Mouse (Mus musculus): ENCODE measurements around the gene Gm49321. TPM values are rescaled to one million over a fixed set of nuclear protein-coding genes. Genes with fewer than 3 reads are reported as not detected.

The Gm49321 gene
- polyA plus RNA-seq, 1 experiment: not detected

DNA sequence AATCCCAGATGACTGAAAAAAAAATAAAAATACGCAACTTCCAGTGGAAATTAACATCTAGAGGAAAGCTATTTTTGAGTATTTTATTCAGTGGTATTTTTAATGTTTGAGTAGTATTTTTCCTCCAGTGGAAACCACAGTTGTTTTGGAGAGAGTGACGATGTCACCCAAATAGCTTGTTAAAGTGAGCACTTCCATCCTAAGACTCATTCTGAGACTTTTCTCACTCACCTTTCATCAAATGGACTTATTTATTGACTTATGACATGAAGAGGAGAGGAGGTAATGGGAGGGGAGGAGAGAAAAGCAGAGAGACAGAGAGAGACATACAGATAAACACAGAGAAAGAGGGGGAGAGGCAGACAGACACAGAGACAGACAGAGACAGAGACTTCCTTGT lies 41.8 kb upstream of the Gm49321 start:
- Histone ChIP-seq H3K27ac (ENCODE audit: control insufficient read depth, insufficient read depth, low read length) (no peak overlapping the region), H3K27me3 (ENCODE audit: control insufficient read depth, insufficient read depth, low read length) (no peaks in the 10 kb centered on the region), H3K36me3 (ENCODE audit: control insufficient read depth, insufficient read depth, low read length) (no peaks in the 10 kb centered on the region), H3K4me3 (ENCODE audit: control insufficient read depth, insufficient read depth, low read length) (no peak overlapping the region), H3K4me1 (replicated peaks; ENCODE audit: control insufficient read depth, insufficient read depth, low read length) (no peaks in the 10 kb centered on the region)
- DNase-seq: no peak
- WGBS: 96% methylated on average over 2 of the region's 2 CpGs
- TF ChIP-seq POLR2A (IDR thresholded peaks at IDR 0.05; ENCODE audit: control insufficient read depth, extremely low read depth, insufficient read depth, low read length, poor library complexity) (no peak), CTCF (IDR thresholded peaks at IDR 0.05; ENCODE audit: borderline replicate concordance, control insufficient read depth, extremely low read depth, insufficient read depth, low read length, poor library complexity) (no peak)

DNA sequence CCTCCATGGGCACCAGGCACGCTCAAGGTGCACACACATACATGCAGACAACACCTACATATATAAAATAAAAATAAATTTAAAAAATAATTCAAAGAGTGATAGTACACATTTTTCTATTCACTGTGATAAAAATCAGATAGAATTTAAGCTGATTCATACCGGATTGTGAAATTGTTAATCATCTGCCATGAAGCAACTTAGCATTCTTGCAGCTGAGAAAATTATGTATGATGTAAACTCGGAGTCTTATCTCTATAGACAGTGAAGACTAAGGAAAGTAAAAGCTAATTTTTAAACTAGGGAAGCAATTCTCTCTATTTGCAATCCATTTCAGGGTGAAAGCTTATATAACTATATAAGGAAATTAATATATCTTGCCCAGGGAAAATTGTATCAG lies 41.0 kb upstream of the Gm49321 start:
- no peak for DNase-seq
- Histone ChIP-seq H3K27ac (ENCODE audit: control insufficient read depth, insufficient read depth, low read length) (no peak overlapping the region), H3K4me3 (ENCODE audit: control insufficient read depth, insufficient read depth, low read length) (no peak overlapping the region), H3K4me1 (replicated peaks; ENCODE audit: control insufficient read depth, insufficient read depth, low read length) (no peaks in the 10 kb centered on the region), H3K36me3 (ENCODE audit: control insufficient read depth, insufficient read depth, low read length) (no peaks in the 10 kb centered on the region), H3K27me3 (ENCODE audit: control insufficient read depth, insufficient read depth, low read length) (no peaks in the 10 kb centered on the region)
- WGBS: 88% methylated on average over 3 of the region's 3 CpGs
- TF ChIP-seq CTCF (IDR thresholded peaks at IDR 0.05; ENCODE audit: borderline replicate concordance, control insufficient read depth, extremely low read depth, insufficient read depth, low read length, poor library complexity): no peak
- TF ChIP-seq POLR2A (IDR thresholded peaks at IDR 0.05; ENCODE audit: control insufficient read depth, extremely low read depth, insufficient read depth, low read length, poor library complexity): no peak

DNA sequence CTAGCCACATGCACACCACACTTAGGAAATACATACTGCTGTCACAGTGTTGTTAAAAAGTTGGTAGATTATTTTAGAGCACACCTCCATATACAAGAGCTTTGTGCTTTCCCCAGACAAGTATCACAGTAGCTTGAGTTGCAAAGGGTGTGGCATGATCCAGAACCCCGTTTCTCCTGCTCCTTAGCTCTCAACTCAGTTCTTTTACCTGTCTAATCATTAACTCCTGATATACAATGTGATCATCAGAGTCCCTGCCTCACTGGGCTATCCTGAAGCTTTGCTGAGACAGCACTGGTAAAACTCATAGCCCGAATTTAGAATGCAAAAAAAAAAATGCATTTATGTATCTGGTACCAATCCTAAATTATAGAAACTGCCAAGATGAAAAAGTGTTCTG lies 39.2 kb upstream of the Gm49321 start:
- Histone ChIP-seq H3K4me3 (ENCODE audit: control insufficient read depth, insufficient read depth, low read length) (no peak overlapping the region), H3K27me3 (ENCODE audit: control insufficient read depth, insufficient read depth, low read length) (no peaks in the 10 kb centered on the region), H3K27ac (ENCODE audit: control insufficient read depth, insufficient read depth, low read length) (no peak overlapping the region), H3K36me3 (ENCODE audit: control insufficient read depth, insufficient read depth, low read length) (no peaks in the 10 kb centered on the region), H3K4me1 (replicated peaks; ENCODE audit: control insufficient read depth, insufficient read depth, low read length) (no peaks in the 10 kb centered on the region)
- WGBS: 90% methylated on average over 2 of the region's 2 CpGs
- DNase-seq: no peak
- TF ChIP-seq CTCF (IDR thresholded peaks at IDR 0.05; ENCODE audit: borderline replicate concordance, control insufficient read depth, extremely low read depth, insufficient read depth, low read length, poor library complexity) (no peak), POLR2A (IDR thresholded peaks at IDR 0.05; ENCODE audit: control insufficient read depth, extremely low read depth, insufficient read depth, low read length, poor library complexity) (no peak)

DNA sequence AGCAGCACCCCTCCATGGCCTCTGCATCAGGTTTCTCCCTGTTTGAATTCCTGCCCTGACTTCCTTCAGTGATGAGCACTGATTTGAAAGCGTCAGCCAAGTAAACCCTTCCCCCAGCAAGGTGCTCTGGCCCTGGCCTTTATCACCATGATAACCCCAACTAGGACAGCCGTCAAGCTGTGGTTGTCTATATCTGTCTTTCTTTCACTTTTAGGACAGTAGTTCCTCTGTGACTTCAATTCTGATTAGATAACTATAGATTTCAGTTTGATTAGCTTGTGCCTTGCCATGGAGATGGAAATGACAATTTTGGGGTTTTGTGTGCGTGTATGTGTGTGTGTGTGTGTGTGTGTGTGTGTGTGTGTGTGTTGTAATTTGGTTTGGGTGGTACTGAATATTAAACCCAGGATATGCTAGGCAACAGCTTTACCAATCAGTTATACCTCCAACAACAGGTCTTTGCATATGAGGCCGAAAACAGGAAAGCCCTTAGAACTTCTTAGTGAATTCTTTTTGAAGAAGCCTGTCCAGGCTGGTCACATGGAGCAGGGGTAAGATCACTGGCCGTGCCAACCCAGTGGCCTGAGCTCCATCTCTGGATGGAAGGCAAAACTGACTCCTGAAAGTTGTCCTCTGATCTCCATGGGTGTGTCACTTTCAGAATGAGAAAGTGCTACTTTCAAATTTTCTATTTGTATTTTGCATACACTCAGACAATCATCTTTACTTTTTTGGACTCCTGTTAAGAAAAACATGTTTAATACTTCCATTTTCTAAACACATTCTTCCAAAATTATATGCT lies 33.1 kb upstream of the Gm49321 start:
- H3K36me3 ChIP-seq (ENCODE audit: control insufficient read depth, insufficient read depth, low read length): no peaks in the 10 kb centered on the region
- H3K4me3 ChIP-seq (ENCODE audit: control insufficient read depth, insufficient read depth, low read length): no peak overlapping the region
- TF ChIP-seq CTCF (IDR thresholded peaks at IDR 0.05; ENCODE audit: borderline replicate concordance, control insufficient read depth, extremely low read depth, insufficient read depth, low read length, poor library complexity): no peak
- TF ChIP-seq POLR2A (IDR thresholded peaks at IDR 0.05; ENCODE audit: control insufficient read depth, extremely low read depth, insufficient read depth, low read length, poor library complexity): no peak
- no peak for DNase-seq
- no peak overlapping the region for H3K27ac ChIP-seq (ENCODE audit: control insufficient read depth, insufficient read depth, low read length)
- peaks cover 2% of the 10 kb centered on the region; the same call in 1 of the 2 replicates for H3K4me1 ChIP-seq (replicated peaks; ENCODE audit: control insufficient read depth, insufficient read depth, low read length)
- 88% methylated on average over 5 of the region's 5 CpGs for WGBS
- H3K27me3 ChIP-seq (ENCODE audit: control insufficient read depth, insufficient read depth, low read length): no peaks in the 10 kb centered on the region

DNA sequence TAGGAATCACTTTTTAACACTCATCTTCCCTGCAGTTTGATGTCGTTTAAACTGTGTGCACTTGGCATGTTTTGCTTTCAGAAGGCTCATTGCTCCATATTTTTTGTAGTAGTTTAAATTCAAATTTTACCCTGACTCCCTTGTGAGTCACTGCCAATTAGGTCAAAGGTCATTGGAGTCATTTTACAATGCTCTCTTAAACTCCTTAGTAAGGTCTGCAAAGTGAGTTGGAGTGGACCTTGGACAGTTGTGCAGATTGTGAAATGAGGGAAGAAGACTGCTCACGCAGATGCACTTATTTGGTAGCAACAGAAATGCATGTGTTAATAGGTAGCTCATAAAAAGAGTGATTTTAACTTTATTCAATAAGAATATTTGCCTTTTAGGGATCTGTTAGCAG lies 32.4 kb upstream of the Gm49321 start:
- TF ChIP-seq POLR2A (IDR thresholded peaks at IDR 0.05; ENCODE audit: control insufficient read depth, extremely low read depth, insufficient read depth, low read length, poor library complexity): no peak
- TF ChIP-seq CTCF (IDR thresholded peaks at IDR 0.05; ENCODE audit: borderline replicate concordance, control insufficient read depth, extremely low read depth, insufficient read depth, low read length, poor library complexity): no peak
- Histone ChIP-seq H3K4me3 (ENCODE audit: control insufficient read depth, insufficient read depth, low read length) (no peak overlapping the region), H3K27ac (ENCODE audit: control insufficient read depth, insufficient read depth, low read length) (no peak overlapping the region), H3K27me3 (ENCODE audit: control insufficient read depth, insufficient read depth, low read length) (no peaks in the 10 kb centered on the region), H3K4me1 (replicated peaks; ENCODE audit: control insufficient read depth, insufficient read depth, low read length) (peaks cover 2% of the 10 kb centered on the region; the same call in 1 of the 2 replicates), H3K36me3 (ENCODE audit: control insufficient read depth, insufficient read depth, low read length) (no peaks in the 10 kb centered on the region)
- 61% methylated on average over 2 of the region's 2 CpGs for WGBS
- no peak for DNase-seq

DNA sequence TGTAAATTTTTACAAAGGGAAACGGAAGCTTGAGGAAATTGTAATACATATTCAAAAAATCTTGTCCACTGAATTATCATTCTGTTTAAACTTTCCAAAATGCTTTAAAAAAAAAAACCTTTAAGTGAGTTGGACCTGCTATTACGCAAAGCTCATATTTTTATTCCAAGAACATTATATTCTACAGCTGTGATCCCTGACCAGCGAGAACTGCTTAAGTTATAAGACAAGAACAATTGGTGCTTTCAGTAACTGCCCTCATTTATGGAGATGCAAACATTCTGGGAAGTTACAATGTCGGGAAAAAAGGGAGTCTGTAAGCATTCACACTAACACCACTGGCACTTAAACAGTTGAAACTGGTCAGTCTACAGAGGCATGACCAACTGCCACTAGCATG lies 31.9 kb upstream of the Gm49321 start:
- no peak for TF ChIP-seq POLR2A (IDR thresholded peaks at IDR 0.05; ENCODE audit: control insufficient read depth, extremely low read depth, insufficient read depth, low read length, poor library complexity)
- no peak for TF ChIP-seq CTCF (IDR thresholded peaks at IDR 0.05; ENCODE audit: borderline replicate concordance, control insufficient read depth, extremely low read depth, insufficient read depth, low read length, poor library complexity)
- Histone ChIP-seq H3K36me3 (ENCODE audit: control insufficient read depth, insufficient read depth, low read length) (no peaks in the 10 kb centered on the region), H3K27ac (ENCODE audit: control insufficient read depth, insufficient read depth, low read length) (no peak overlapping the region), H3K4me1 (replicated peaks; ENCODE audit: control insufficient read depth, insufficient read depth, low read length) (peaks cover 2% of the 10 kb centered on the region; the same call in 1 of the 2 replicates), H3K27me3 (ENCODE audit: control insufficient read depth, insufficient read depth, low read length) (no peaks in the 10 kb centered on the region), H3K4me3 (ENCODE audit: control insufficient read depth, insufficient read depth, low read length) (no peak overlapping the region)
- WGBS: 88% methylated on average over 4 of the region's 4 CpGs
- no peak for DNase-seq

Measured in thymus, adult 2 months (tissue).